Mouse (Mus musculus): ENCODE measurements around the gene Shank2. TPM values are rescaled to one million over a fixed set of nuclear protein-coding genes. Genes with fewer than 3 reads are reported as not detected.

Shank2 gene
- polyA plus RNA-seq, 1 experiment from 2014 or later, result 0.31 TPM

DNA sequence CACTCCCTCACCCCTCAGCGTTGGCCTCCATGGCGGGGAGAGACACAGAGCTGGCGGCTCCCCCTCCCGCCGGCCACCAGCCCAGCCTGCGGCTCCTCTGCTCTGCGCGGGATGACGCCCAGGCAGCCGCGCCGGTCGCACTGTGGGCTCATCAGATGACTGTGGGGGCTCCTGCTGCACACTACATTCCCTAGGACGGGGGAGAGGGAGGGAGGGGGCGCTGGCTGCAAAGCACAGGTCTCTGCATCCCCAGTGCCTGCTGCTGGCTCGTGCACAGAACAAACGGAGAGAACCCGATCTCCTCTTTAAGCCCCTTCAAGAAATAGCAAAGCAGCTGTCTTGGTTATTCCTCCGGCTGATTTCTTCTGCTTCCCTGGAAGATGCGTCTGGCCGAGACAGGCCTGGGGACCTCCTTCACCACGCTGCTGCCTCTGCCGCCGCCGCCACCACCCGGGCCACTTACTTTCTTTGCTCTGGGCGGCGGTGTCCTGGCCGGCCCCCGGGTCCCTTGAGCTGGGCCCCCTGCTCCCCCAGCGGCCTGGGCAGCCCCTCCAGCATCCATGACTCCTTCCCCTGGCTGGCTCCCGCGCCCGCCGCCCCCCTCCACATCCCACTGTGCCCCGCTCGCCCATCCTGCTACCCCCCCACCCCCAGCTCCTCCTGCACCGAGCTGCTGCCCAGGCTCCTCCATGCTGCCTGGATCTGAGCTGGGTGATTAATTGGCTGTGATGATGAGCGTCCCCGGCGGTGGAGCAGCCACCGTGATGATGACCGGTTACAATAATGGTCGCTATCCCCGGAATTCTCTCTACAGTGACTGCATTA lies 282.7 kb downstream of the Shank2 start:
- Histone ChIP-seq H3K27ac (peak overlapping the region; percentile 77), H3K36me3 (no peaks in the 10 kb centered on the region), H3K4me3 (peak overlapping the region; percentile 63), H3K9me3 (no peaks in the 10 kb centered on the region), H3K4me1 (peaks cover 20% of the 10 kb centered on the region), H3K27me3 (ENCODE audit: insufficient read depth, poor library complexity, severe bottlenecking) (peaks cover 46% of the 10 kb centered on the region)
- WGBS, result under 1% methylated on average over 44 of the region's 45 CpGs
- DNase-seq (ENCODE audit: low spot score), result peak; percentile 77

DNA sequence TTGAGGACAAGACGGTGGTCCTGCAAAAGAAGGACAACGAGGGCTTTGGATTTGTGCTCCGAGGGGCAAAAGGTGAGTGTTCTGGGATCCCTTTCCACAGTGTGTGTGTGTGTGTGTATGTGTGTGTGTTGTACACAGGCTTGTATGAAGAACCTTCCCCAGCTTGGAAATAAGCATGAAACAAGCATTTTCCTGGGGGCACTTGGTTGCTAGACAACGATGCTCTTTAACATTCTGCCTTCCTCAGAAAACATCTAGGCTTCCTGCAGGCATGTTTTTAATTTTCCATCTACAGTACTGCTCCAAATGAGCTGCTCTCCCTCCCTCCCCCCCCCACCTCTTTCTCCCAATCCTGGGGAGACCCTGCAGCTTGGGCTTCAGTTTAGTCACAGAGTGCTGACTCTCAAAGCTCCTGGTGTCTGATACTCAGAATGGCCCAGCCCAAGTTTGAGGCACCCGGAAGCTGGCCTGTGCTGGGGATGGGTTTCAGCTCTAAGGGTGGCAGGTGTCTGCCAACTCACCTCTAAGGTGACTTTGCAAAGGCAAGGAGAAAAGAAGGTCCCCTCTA lies 283.4 kb downstream of the Shank2 start:
- Histone ChIP-seq H3K4me1 (peaks cover 20% of the 10 kb centered on the region), H3K27me3 (ENCODE audit: insufficient read depth, poor library complexity, severe bottlenecking) (peaks cover 46% of the 10 kb centered on the region), H3K9me3 (no peaks in the 10 kb centered on the region), H3K36me3 (no peaks in the 10 kb centered on the region), H3K4me3 (peak overlapping the region; percentile 63), H3K27ac (no peak overlapping the region; the same call in 1 of the 2 replicates)
- 31% methylated on average over 5 of the region's 5 CpGs for WGBS
- DNase-seq (ENCODE audit: low spot score), result no peak

DNA sequence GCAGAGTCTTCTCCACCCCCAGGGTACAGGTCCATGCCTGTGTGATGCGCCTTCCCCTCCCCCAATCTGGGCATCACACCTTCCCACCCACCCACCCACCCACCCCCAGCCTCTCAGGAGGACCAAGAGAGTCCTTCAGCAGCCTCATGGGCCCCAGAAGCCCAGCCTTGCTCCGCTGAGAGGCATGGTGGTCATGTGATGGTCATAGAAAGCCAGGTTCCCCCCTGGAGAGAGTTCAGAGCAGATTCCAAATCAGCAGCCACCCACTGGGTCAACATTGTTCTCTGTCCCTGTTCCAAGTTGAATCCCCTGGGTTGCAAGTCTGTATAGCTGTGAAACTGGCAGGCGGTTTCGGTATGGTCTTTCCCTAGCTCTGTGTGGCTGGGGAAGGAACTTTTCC lies 284.2 kb downstream of the Shank2 start:
- no peak overlapping the region for H3K27ac ChIP-seq
- no peaks in the 10 kb centered on the region for H3K36me3 ChIP-seq
- H3K27me3 ChIP-seq (ENCODE audit: insufficient read depth, poor library complexity, severe bottlenecking), result peaks cover 46% of the 10 kb centered on the region
- DNase-seq (ENCODE audit: low spot score), result no peak
- 75% methylated on average over 4 of the region's 4 CpGs for WGBS
- H3K4me3 ChIP-seq, result no peak overlapping the region
- H3K4me1 ChIP-seq, result peaks cover 20% of the 10 kb centered on the region
- H3K9me3 ChIP-seq, result no peaks in the 10 kb centered on the region

- Histone ChIP-seq H3K27me3 (ENCODE audit: insufficient read depth, poor library complexity, severe bottlenecking) (peaks cover 40% of the 10 kb centered on the region), H3K4me3 (no peak overlapping the region), H3K27ac (no peak overlapping the region), H3K36me3 (no peaks in the 10 kb centered on the region), H3K4me1 (peaks cover 20% of the 10 kb centered on the region), H3K9me3 (no peaks in the 10 kb centered on the region)
- no peak for DNase-seq (ENCODE audit: low spot score)
- 64% methylated on average over 6 of the region's 6 CpGs for WGBS
Measured at GRCm38 (mm10) chr7:144287991-144288390, 286.3 kb downstream of the Shank2 start.

GRCm38 (mm10) chr7:144291478-144291877 lies 289.8 kb downstream of the Shank2 start:
- Histone ChIP-seq H3K4me3 (no peak overlapping the region), H3K27ac (no peak overlapping the region), H3K27me3 (ENCODE audit: insufficient read depth, poor library complexity, severe bottlenecking) (peaks cover 7% of the 10 kb centered on the region; the same call in 1 of the 2 replicates), H3K36me3 (no peaks in the 10 kb centered on the region), H3K4me1 (no peaks in the 10 kb centered on the region), H3K9me3 (no peaks in the 10 kb centered on the region)
- WGBS, result 69% methylated on average over 7 of the region's 7 CpGs
- DNase-seq (ENCODE audit: low spot score), result no peak

DNA sequence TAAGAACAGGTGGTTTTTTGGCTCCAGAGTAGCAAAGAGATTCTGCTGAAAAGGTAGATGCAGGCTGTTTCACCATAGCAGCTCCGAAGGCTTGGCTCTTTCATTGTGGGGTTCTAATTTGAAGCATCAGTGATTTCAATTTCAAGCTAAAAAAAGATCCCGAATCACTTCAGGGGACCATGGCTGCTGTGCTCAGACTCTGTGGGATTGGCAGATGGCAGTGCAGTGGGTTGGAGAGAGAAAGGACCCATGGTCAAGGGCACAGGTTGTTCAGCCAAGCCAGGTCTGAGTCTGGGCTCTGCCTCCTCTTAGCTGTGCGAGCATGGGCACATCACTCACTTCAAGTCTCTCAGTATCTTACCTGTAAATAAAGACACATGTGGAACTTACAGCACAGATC lies 291.9 kb downstream of the Shank2 start:
- DNase-seq (ENCODE audit: low spot score), result no peak
- H3K9me3 ChIP-seq, result no peaks in the 10 kb centered on the region
- no peaks in the 10 kb centered on the region for H3K27me3 ChIP-seq (ENCODE audit: insufficient read depth, poor library complexity, severe bottlenecking)
- no peaks in the 10 kb centered on the region for H3K36me3 ChIP-seq
- H3K27ac ChIP-seq, result no peak overlapping the region
- no peak overlapping the region for H3K4me3 ChIP-seq
- no peaks in the 10 kb centered on the region for H3K4me1 ChIP-seq
- WGBS, result 80% methylated on average over 3 of the region's 3 CpGs

- 39% methylated on average over 13 of the region's 13 CpGs for WGBS
- Histone ChIP-seq H3K27me3 (ENCODE audit: insufficient read depth, poor library complexity, severe bottlenecking) (no peaks in the 10 kb centered on the region), H3K4me3 (no peak overlapping the region), H3K4me1 (no peaks in the 10 kb centered on the region), H3K27ac (no peak overlapping the region), H3K9me3 (no peaks in the 10 kb centered on the region), H3K36me3 (no peaks in the 10 kb centered on the region)
- DNase-seq (ENCODE audit: low spot score), result no peak
Measured at GRCm38 (mm10) chr7:144294239-144295200, 292.8 kb downstream of the Shank2 start.

DNA sequence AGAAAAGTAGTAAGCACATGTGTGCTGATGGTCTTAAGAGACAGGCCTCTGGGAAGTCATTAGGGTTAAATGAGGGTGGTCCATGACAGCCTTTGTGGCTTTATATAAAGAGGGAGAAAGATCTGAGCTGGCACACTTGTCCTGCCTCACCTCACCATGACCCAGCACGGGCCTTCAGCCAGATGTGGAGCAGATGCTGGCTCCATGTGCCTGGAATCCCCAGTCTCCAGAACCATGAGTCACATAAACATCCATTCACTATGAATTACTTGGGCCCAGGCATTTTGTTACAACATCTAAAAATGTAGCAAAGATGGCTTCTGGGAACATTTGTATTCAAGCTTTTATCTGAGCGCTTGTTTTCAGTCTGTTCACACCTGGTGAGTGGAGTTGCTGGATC lies 297.6 kb downstream of the Shank2 start:
- H3K27me3 ChIP-seq (ENCODE audit: insufficient read depth, poor library complexity, severe bottlenecking), result no peaks in the 10 kb centered on the region
- DNase-seq (ENCODE audit: low spot score), result no peak
- WGBS, result 75% methylated on average over 2 of the region's 2 CpGs
- H3K27ac ChIP-seq, result no peak overlapping the region
- no peaks in the 10 kb centered on the region for H3K36me3 ChIP-seq
- H3K4me3 ChIP-seq, result no peak overlapping the region
- H3K9me3 ChIP-seq, result no peaks in the 10 kb centered on the region
- H3K4me1 ChIP-seq, result no peaks in the 10 kb centered on the region

GRCm38 (mm10) chr7:144301646-144302045 lies 299.9 kb downstream of the Shank2 start:
- H3K9me3 ChIP-seq, result no peaks in the 10 kb centered on the region
- no peak for DNase-seq (ENCODE audit: low spot score)
- H3K4me1 ChIP-seq, result no peaks in the 10 kb centered on the region
- no peak overlapping the region for H3K27ac ChIP-seq
- no peaks in the 10 kb centered on the region for H3K36me3 ChIP-seq
- no peak overlapping the region for H3K4me3 ChIP-seq
- 77% methylated on average over 4 of the region's 4 CpGs for WGBS
- H3K27me3 ChIP-seq (ENCODE audit: insufficient read depth, poor library complexity, severe bottlenecking), result no peaks in the 10 kb centered on the region

GRCm38 (mm10) chr7:144302498-144302897 lies 300.8 kb downstream of the Shank2 start:
- WGBS, result 76% methylated on average over 5 of the region's 5 CpGs
- no peak for DNase-seq (ENCODE audit: low spot score)
- H3K9me3 ChIP-seq, result no peaks in the 10 kb centered on the region

GRCm38 (mm10) chr7:144307853-144308409 lies 306.2 kb downstream of the Shank2 start:
- no peaks in the 10 kb centered on the region for H3K36me3 ChIP-seq
- no peaks in the 10 kb centered on the region for H3K4me1 ChIP-seq
- H3K27ac ChIP-seq, result no peak overlapping the region
- no peak for DNase-seq (ENCODE audit: low spot score)
- 79% methylated on average over 10 of the region's 10 CpGs for WGBS
- no peaks in the 10 kb centered on the region for H3K9me3 ChIP-seq
- H3K27me3 ChIP-seq (ENCODE audit: insufficient read depth, poor library complexity, severe bottlenecking), result no peaks in the 10 kb centered on the region
- no peak overlapping the region for H3K4me3 ChIP-seq

More at GRCm38 (mm10) chr7:144302498-144302897, 300.8 kb downstream of the Shank2 start:
- Histone ChIP-seq H3K36me3 (no peaks in the 10 kb centered on the region), H3K4me1 (no peaks in the 10 kb centered on the region), H3K27me3 (ENCODE audit: insufficient read depth, poor library complexity, severe bottlenecking) (no peaks in the 10 kb centered on the region), H3K4me3 (no peak overlapping the region), H3K27ac (no peak overlapping the region)

DNA sequence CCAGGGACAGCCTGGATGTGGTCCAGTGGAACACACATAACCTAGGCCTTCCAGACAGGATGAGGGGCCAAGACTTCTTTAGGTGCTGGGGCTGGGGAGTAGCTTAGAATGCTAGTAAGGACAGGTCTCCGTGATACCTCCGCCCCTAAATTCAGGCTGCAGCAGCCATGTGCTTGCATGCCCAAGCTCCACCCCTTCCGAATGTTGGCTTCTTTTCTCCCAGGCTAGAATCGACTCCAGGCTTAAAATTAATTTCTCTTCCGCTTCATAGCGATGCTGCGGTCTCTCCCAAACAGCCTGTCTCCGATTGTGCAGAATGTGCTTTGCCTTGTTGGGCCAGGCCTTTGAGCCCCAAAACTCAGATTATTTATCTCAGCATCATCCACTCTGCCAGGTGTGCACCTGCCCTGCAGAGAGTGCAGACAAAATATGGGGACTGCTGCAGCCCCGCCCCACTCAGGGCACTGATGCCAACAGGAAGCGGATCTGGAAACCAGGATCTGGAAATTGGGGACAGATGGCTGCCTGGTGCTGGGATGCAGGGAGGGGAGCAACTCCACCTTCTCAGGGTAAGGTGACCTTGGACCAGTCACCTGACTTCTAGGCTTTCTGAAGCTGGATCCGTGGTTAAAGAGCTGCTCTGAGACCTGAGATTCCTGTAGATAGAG lies 312.8 kb downstream of the Shank2 start:
- 0 out of 2 replicates have a peak, but pooled peaks cover 2% of the 10 kb centered on the region for H3K27me3 ChIP-seq (ENCODE audit: insufficient read depth, poor library complexity, severe bottlenecking)
- 82% methylated on average over 11 of the region's 11 CpGs for WGBS
- no peaks in the 10 kb centered on the region for H3K4me1 ChIP-seq
- no peak for DNase-seq (ENCODE audit: low spot score)
- H3K36me3 ChIP-seq, result no peaks in the 10 kb centered on the region
- H3K9me3 ChIP-seq, result no peaks in the 10 kb centered on the region
- no peak overlapping the region for H3K4me3 ChIP-seq
- H3K27ac ChIP-seq, result no peak overlapping the region

Measured in heart, embryonic 10.5 days (tissue).